Mouse (Mus musculus): Measurements from ENCODE around the gene Aoc1.

Gene Aoc1

GRCm38 (mm10) chr6:48872596-48872995 is at the start of gene Aoc1:
Gene Aoc1 (plus strand): TSS chr6:48872896.
- DNase-seq = no peak

- no peak for DNase-seq
Measured at GRCm38 (mm10) chr6:48825016-48825415, 47.7 kb upstream of the Aoc1 start.

GRCm38 (mm10) chr6:48828976-48829375 is 43.7 kb upstream of the Aoc1 start:
- DNase-seq = no peak

GRCm38 (mm10) chr6:48829651-48830050 is 43.0 kb upstream of the Aoc1 start:
- DNase-seq = no peak

GRCm38 (mm10) chr6:48830241-48830640 is 42.5 kb upstream of the Aoc1 start:
- no peak for DNase-seq

GRCm38 (mm10) chr6:48831141-48831540 is 41.6 kb upstream of the Aoc1 start:
- DNase-seq = no peak

GRCm38 (mm10) chr6:48832426-48832825 is 40.3 kb upstream of the Aoc1 start:
- DNase-seq = no peak

- no peak for DNase-seq
Measured at GRCm38 (mm10) chr6:48833515-48833914, 39.2 kb upstream of the Aoc1 start.

- DNase-seq = no peak
Measured at GRCm38 (mm10) chr6:48835241-48835640, 37.5 kb upstream of the Aoc1 start.

- DNase-seq = no peak
Measured at GRCm38 (mm10) chr6:48836146-48836545, 36.5 kb upstream of the Aoc1 start.

- DNase-seq = no peak
Measured at GRCm38 (mm10) chr6:48837516-48837915, 35.2 kb upstream of the Aoc1 start.

- DNase-seq = no peak
Measured at GRCm38 (mm10) chr6:48838321-48839080, 34.2 kb upstream of the Aoc1 start.

- DNase-seq = no peak
Measured at GRCm38 (mm10) chr6:48840371-48840969, 32.2 kb upstream of the Aoc1 start, which contains the start of gene Tmem176a. Gene Tmem176a (plus strand): TSS chr6:48840919.

- peak; percentile 42 for DNase-seq
Measured at GRCm38 (mm10) chr6:48840973-48841625, 31.6 kb upstream of the Aoc1 start, which contains the start of gene Tmem176b. Gene Tmem176b (minus strand): TSS chr6:48841496.

- DNase-seq = no peak
Measured at GRCm38 (mm10) chr6:48842111-48842842, 30.4 kb upstream of the Aoc1 start.

- DNase-seq = no peak
Measured at GRCm38 (mm10) chr6:48845086-48845485, 27.6 kb upstream of the Aoc1 start.

- no peak for DNase-seq
Measured at GRCm38 (mm10) chr6:48851820-48852491, 20.7 kb upstream of the Aoc1 start.

- DNase-seq = no peak
Measured at GRCm38 (mm10) chr6:48854155-48854554, 18.5 kb upstream of the Aoc1 start.

- DNase-seq = no peak
Measured at GRCm38 (mm10) chr6:48857613-48858302, 14.9 kb upstream of the Aoc1 start.

GRCm38 (mm10) chr6:48860130-48860815 is 12.4 kb upstream of the Aoc1 start:
- no peak for DNase-seq

GRCm38 (mm10) chr6:48860851-48861250 is 11.8 kb upstream of the Aoc1 start:
- DNase-seq = no peak
